Mouse (Mus musculus) heart, postnatal 0 days (tissue): ENCODE results near the gene Adgrg5. TPM values are rescaled to one million over a fixed set of nuclear protein-coding genes. Genes with fewer than 3 reads are reported as not detected.

ENCODE experiments used
- ATAC-seq: fragments of 200-750 bp; cut with Nextera tagmentation; 2 replicates; pipeline ENCODE4 v1.8.0; 2017; ENCODE audit warnings: low read depth, moderate number of reproducible peaks, moderate library complexity; ENCODE audit not compliant: insufficient read depth
- DNase-seq: peaks from one replicate; pipeline ENCODE4 v3.0.0-alpha.2; 2016; ENCODE audit warnings: low spot score
- H3K27ac ChIP-seq: fragments of 300-500 bp; sonication (generic); 2 replicates; pipeline ENCODE4 v1.5.1; 2014; ENCODE audit warnings: low read depth, mild to moderate bottlenecking
- H3K27me3 ChIP-seq: fragments of 300-500 bp; sonication (generic); 2 replicates; pipeline ENCODE4 v1.6.1; 2014; ENCODE audit warnings: low read length, mixed read lengths; ENCODE audit not compliant: control insufficient read depth, insufficient read depth
- H3K36me3 ChIP-seq: fragments of 300-500 bp; sonication (generic); replicated peaks from 2 replicates; pipeline ENCODE4 v1.6.1; 2014; ENCODE audit warnings: low read length, mixed read lengths; ENCODE audit not compliant: control insufficient read depth, insufficient read depth
- H3K4me1 ChIP-seq: fragments of 300-500 bp; sonication (generic); 2 replicates; pipeline ENCODE4 v1.6.1; 2014; ENCODE audit warnings: antibody characterized with exemption; ENCODE audit not compliant: control insufficient read depth, insufficient read depth
- H3K4me2 ChIP-seq: fragments of 300-500 bp; sonication (generic); 2 replicates; pipeline ENCODE4 v1.6.1; 2014; ENCODE audit warnings: low read depth, mild to moderate bottlenecking, low read length, moderate library complexity
- H3K4me3 ChIP-seq: fragments of 300-500 bp; sonication (generic); 2 replicates; pipeline ENCODE4 v1.5.1; 2014; ENCODE audit warnings: low read depth, low read length
- H3K9ac ChIP-seq: fragments of 300-500 bp; sonication (generic); replicated peaks from 2 replicates; pipeline ENCODE4 v1.6.1; 2014; ENCODE audit warnings: low read depth, low read length, mixed read lengths
- H3K9me3 ChIP-seq: fragments of 300-500 bp; sonication (generic); replicated peaks from 2 replicates; pipeline ENCODE4 v1.6.1; 2016; ENCODE audit warnings: low read length; ENCODE audit not compliant: control insufficient read depth
- CTCF ChIP-seq: IDR thresholded peaks from 2 replicates; pipeline ENCODE4 v1.5.1; 2016; ENCODE audit warnings: antibody characterized with exemption, control low read depth, low read depth
- EP300 ChIP-seq: IDR thresholded peaks from 2 replicates; pipeline ENCODE4 v1.6.1; 2016; ENCODE audit warnings: antibody characterized with exemption, low read depth
- WGBS: fragments of 180-500 bp; shearing (Covaris S2); extraction: QIAGEN DNeasy Blood & Tissue Kit; methylation state at CpG from one replicate; pipeline ENCODE4 v1.1.7; 2014; 5-methylcytosine and 5-hydroxymethylcytosine counted together
- polyA plus RNA-seq: library from polyadenylated mRNA; unstranded; fragments of >200 nt; fragmentation: Nextera tagmentation; extraction: Ambion mirVana; gene quantifications from 2 replicates; pipeline ENCODE4 v1.2.1, GENCODE M21; 2015
- total RNA-seq: library from RNA; depleted of rRNA; stranded (reverse); fragments of >200 nt; gene quantifications from 2 replicates; pipeline ENCODE4 v1.2.3, GENCODE M21; 2014; ENCODE audit warnings: low replicate concordance

The Adgrg5 gene
- total and polyA plus RNA-seq, 2 experiments from 2014 or later, result 0.15 TPM; not detected in 1

GRCm38 (mm10) chr8:94966578-94966977, 43.1 kb downstream of the Adgrg5 start:
- H3K9ac ChIP-seq, result no peak overlapping the region
- no peaks in the 10 kb centered on the region for H3K27me3 ChIP-seq
- H3K27ac ChIP-seq, result no peak overlapping the region
- WGBS, result 30% methylated on average over 7 of the region's 7 CpGs
- H3K4me2 ChIP-seq, result no peak overlapping the region
- H3K4me1 ChIP-seq, result peaks cover 12% of the 10 kb centered on the region; the same call in 1 of the 2 replicates
- no peaks in the 10 kb centered on the region for H3K36me3 ChIP-seq
- no peaks in the 10 kb centered on the region for H3K9me3 ChIP-seq
- no peak overlapping the region for H3K4me3 ChIP-seq
- peak; percentile 56 for DNase-seq
- ATAC-seq, result no peak
- TF ChIP-seq CTCF (peak; percentile 62), EP300 (no peak)

- H3K4me3 ChIP-seq, result no peak overlapping the region
- no peak overlapping the region for H3K9ac ChIP-seq
- H3K27me3 ChIP-seq, result no peaks in the 10 kb centered on the region
- peaks cover 12% of the 10 kb centered on the region; the same call in 1 of the 2 replicates for H3K4me1 ChIP-seq
- H3K27ac ChIP-seq, result no peak overlapping the region
- ATAC-seq, result no peak
- WGBS, result 63% methylated on average over 4 of the region's 4 CpGs
- DNase-seq, result no peak
- H3K9me3 ChIP-seq, result no peaks in the 10 kb centered on the region
- no peak overlapping the region for H3K4me2 ChIP-seq
- no peak for TF ChIP-seq EP300
- TF ChIP-seq CTCF, result no peak
- H3K36me3 ChIP-seq, result no peaks in the 10 kb centered on the region
Measured at GRCm38 (mm10) chr8:94967071-94967470, 43.6 kb downstream of the Adgrg5 start.

GRCm38 (mm10) chr8:94967554-94967953, 44.1 kb downstream of the Adgrg5 start:
- Histone ChIP-seq H3K4me1 (peaks cover 12% of the 10 kb centered on the region; the same call in 1 of the 2 replicates), H3K27ac (no peak overlapping the region), H3K4me3 (no peak overlapping the region), H3K36me3 (no peaks in the 10 kb centered on the region), H3K9ac (no peak overlapping the region), H3K27me3 (no peaks in the 10 kb centered on the region), H3K4me2 (no peak overlapping the region), H3K9me3 (no peaks in the 10 kb centered on the region)
- DNase-seq, result no peak
- no peak for TF ChIP-seq CTCF
- TF ChIP-seq EP300, result no peak
- peak; percentile 77; the same call in 1 of the 2 replicates for ATAC-seq
- 47% methylated on average over 3 of the region's 3 CpGs for WGBS

GRCm38 (mm10) chr8:94973270-94973669, 49.8 kb downstream of the Adgrg5 start:
- TF ChIP-seq CTCF, result no peak
- TF ChIP-seq EP300, result no peak
- H3K36me3 ChIP-seq, result no peaks in the 10 kb centered on the region

GRCm38 (mm10) chr8:94973786-94974185, 50.3 kb downstream of the Adgrg5 start:
- Histone ChIP-seq H3K9ac (no peak overlapping the region), H3K4me3 (no peak overlapping the region), H3K4me1 (peaks cover 14% of the 10 kb centered on the region; the same call in 1 of the 2 replicates), H3K27me3 (no peaks in the 10 kb centered on the region), H3K4me2 (no peak overlapping the region), H3K36me3 (no peaks in the 10 kb centered on the region), H3K27ac (no peak overlapping the region), H3K9me3 (no peaks in the 10 kb centered on the region)
- ATAC-seq (no peak), DNase-seq (no peak)
- TF ChIP-seq EP300 (no peak), CTCF (no peak)
- 78% methylated on average over 9 of the region's 9 CpGs for WGBS

More at GRCm38 (mm10) chr8:94973270-94973669, 49.8 kb downstream of the Adgrg5 start:
- Histone ChIP-seq H3K27me3 (no peaks in the 10 kb centered on the region), H3K4me3 (no peak overlapping the region), H3K27ac (no peak overlapping the region), H3K4me1 (peaks cover 14% of the 10 kb centered on the region; the same call in 1 of the 2 replicates), H3K9ac (no peak overlapping the region), H3K4me2 (no peak overlapping the region), H3K9me3 (no peaks in the 10 kb centered on the region)
- ATAC-seq (no peak), DNase-seq (no peak)
- 85% methylated on average over 9 of the region's 9 CpGs for WGBS

- 38% methylated on average over 7 of the region's 7 CpGs for WGBS
- Histone ChIP-seq H3K4me1 (peaks cover 14% of the 10 kb centered on the region; the same call in 1 of the 2 replicates), H3K36me3 (no peaks in the 10 kb centered on the region), H3K9ac (no peak within 1 kb of the TSS), H3K9me3 (no peaks in the 10 kb centered on the region), H3K27me3 (no peaks in the 10 kb centered on the region), H3K4me3 (no peak within 1 kb of the TSS), H3K4me2 (no peak within 1 kb of the TSS), H3K27ac (no peak within 1 kb of the TSS)
- DNase-seq (no peak), ATAC-seq (no peak)
- no peak for TF ChIP-seq CTCF
- no peak for TF ChIP-seq EP300
Measured at GRCm38 (mm10) chr8:94974467-94975165, 51.1 kb downstream of the Adgrg5 start, which contains the start of gene Adgrg1. Gene Adgrg1, plus strand, starts transcription at chr8:94974751.
